Mouse (Mus musculus): ENCODE results near the gene Pdha2. TPM values are rescaled to one million over a fixed set of nuclear protein-coding genes. Genes with fewer than 3 reads are reported as not detected.

The Pdha2 gene
- not detected in 4 replicates for total RNA-seq (2023)

DNA sequence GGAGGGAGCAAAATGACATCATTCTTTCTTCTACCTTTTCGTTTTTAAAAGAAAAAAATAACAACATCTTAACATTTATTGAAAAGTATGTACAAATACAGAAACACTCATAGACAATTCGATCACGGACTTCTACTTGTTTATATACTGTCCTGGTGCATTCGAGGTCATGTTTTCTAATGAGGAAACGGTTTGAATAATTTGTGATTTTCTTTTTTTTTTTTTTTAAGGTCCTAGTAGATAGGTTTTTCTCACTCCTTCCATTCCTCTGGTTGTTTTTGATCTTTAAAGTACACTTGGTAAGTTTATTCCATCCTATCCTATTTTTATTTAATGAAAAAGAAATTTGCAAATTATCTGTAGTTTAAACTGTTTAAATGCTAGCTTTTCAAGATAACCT lies at the start of gene Pdha2:
Pdha2 (minus strand) TSS at position 101 of the 400 bp plus-strand sequence.

Measured in B cell, adult 62 days (primary cell).